Mouse (Mus musculus): ENCODE results near the gene Mthfd1l. TPM values are rescaled to one million over a fixed set of nuclear protein-coding genes. Genes with fewer than 3 reads are reported as not detected.
A peak's percentile ranks its signal among the peaks of the same experiment; 100 is the strongest.

The Mthfd1l gene
- polyA plus RNA-seq, 1 experiment, result 0.77 TPM

DNA sequence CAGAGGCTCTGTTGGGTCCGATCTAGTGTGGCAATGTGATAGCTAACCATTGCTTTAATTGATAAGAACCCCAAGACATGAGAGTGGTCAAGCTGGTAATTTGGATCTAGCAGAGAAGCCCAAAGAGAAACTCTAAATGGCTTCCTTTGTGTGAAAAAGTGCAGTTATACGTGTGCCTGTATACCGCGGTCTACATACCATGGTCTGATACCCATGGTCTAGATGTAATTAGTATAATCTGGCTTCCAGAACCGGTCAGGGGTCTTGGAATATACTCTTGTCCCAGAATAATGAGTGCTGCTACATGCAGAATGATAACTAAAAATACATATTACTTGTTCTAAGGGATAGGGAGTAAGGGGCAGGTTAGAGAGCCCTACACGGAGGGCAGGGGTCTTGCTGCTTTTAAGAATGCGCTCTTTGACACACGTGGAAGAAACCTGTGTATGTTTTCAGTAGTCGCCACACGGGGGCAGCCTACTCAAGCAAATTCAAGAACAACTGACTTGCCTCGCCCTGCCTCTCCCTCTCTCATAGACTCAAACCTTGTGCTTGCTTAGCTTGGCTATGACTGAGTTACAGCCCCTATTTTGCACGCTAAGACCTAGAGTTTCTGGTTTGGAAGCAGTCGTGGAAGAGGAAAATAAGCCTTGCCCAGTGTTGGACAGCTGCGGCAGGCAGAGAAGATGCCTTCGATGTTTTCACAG, 23.4 kb downstream of the Mthfd1l start:
- peak; percentile 67 for DNase-seq
- Histone ChIP-seq H3K4me3 (ENCODE audit: insufficient read depth, low read depth, low read length) (no peak overlapping the region), H3K4me1 (ENCODE audit: control insufficient read depth, insufficient read depth, low read length) (no peaks in the 10 kb centered on the region), H3K27ac (ENCODE audit: insufficient read depth, low read depth, low read length) (no peak overlapping the region), H3K36me3 (ENCODE audit: control insufficient read depth, insufficient read depth, low read length) (no peaks in the 10 kb centered on the region), H3K27me3 (replicated peaks; ENCODE audit: control insufficient read depth, insufficient read depth, low read length) (no peaks in the 10 kb centered on the region)
- TF ChIP-seq CTCF (conservative IDR thresholded peaks at IDR 0.05; ENCODE audit: insufficient read depth, insufficient read length, low read depth, low read length) (peak; percentile 85), POLR2A (IDR thresholded peaks at IDR 0.05; ENCODE audit: low read depth, low read length) (no peak)
- 36% methylated on average over 15 of the region's 15 CpGs for WGBS

DNA sequence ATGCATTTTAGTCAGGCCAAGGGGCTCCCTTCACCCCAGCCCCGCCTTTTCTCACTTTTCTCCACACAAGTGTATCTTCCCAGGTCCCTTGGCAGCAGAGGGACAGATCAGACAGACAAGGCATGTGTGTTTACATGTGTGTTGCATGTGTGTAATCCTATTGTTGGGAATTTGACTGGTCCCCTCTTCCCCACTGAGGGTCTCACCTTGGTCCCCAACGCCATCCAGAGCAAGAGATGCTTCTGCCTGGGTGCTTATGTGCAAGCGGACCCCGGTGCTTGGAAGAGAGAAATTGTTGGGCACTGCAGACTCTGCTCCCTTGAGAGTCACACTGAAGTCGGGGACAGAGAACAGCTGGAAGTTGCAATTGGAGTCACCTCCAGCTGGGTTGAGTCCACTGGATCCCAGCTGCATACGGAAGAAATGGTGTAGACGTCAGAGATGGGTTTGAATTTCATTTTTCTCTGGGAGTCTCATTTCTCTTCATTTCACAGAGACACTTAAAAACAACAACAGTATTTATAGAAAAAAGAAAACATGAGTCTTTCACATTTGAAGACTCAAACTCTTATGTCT, 25.0 kb downstream of the Mthfd1l start:
- no peaks in the 10 kb centered on the region for H3K4me1 ChIP-seq (ENCODE audit: control insufficient read depth, insufficient read depth, low read length)
- H3K4me3 ChIP-seq (ENCODE audit: insufficient read depth, low read depth, low read length), result no peak overlapping the region
- no peaks in the 10 kb centered on the region for H3K27me3 ChIP-seq (replicated peaks; ENCODE audit: control insufficient read depth, insufficient read depth, low read length)
- TF ChIP-seq CTCF (conservative IDR thresholded peaks at IDR 0.05; ENCODE audit: insufficient read depth, insufficient read length, low read depth, low read length) (no peak), POLR2A (IDR thresholded peaks at IDR 0.05; ENCODE audit: low read depth, low read length) (no peak)
- no peaks in the 10 kb centered on the region for H3K36me3 ChIP-seq (ENCODE audit: control insufficient read depth, insufficient read depth, low read length)
- H3K27ac ChIP-seq (ENCODE audit: insufficient read depth, low read depth, low read length), result no peak overlapping the region
- 85% methylated on average over 7 of the region's 7 CpGs for WGBS
- no peak for DNase-seq

DNA sequence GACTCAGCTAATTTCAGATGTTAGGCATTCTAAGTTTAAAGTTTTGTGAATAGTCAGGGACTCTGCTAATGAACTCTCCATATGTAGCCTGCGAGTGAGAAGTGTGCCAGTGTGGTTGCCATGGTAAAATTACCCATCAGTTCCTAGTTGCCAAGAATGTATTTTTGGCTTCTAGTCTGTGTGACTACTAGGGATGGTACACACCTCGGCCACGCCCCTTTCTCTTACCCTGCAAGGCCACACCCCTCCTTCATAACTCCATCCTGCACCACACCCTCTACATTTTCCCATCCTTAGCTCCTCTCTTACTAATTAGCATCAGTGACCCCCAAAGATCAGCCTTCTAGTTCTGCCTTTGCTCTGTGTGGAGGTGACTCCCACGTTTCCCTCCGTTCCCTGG, 29.8 kb downstream of the Mthfd1l start:
- Histone ChIP-seq H3K4me3 (ENCODE audit: insufficient read depth, low read depth, low read length) (no peak overlapping the region), H3K36me3 (ENCODE audit: control insufficient read depth, insufficient read depth, low read length) (no peaks in the 10 kb centered on the region), H3K27me3 (replicated peaks; ENCODE audit: control insufficient read depth, insufficient read depth, low read length) (no peaks in the 10 kb centered on the region), H3K27ac (ENCODE audit: insufficient read depth, low read depth, low read length) (no peak overlapping the region), H3K4me1 (ENCODE audit: control insufficient read depth, insufficient read depth, low read length) (no peaks in the 10 kb centered on the region)
- 86% methylated on average over 5 of the region's 5 CpGs for WGBS
- TF ChIP-seq POLR2A (IDR thresholded peaks at IDR 0.05; ENCODE audit: low read depth, low read length), result no peak
- TF ChIP-seq CTCF (conservative IDR thresholded peaks at IDR 0.05; ENCODE audit: insufficient read depth, insufficient read length, low read depth, low read length), result no peak
- DNase-seq, result no peak

DNA sequence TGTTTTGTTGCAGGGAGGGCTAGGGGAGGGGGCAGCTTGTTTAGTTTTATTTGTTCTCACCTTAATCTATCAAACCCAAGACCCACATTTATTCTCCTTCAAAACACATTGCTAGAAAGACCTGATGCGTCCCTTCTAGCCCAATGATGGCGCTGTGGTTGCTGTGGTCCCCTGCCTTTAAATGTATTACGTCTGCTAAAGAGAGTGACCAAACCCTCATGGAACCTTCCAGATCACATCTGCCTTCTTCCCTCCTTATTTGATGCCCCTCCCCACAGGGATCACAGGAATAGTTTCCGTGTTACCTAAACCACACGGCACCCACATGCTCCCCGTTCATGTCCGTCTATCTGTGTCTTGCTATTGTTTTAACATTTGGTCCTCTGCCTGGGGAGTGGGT, 32.3 kb downstream of the Mthfd1l start:
- Histone ChIP-seq H3K36me3 (ENCODE audit: control insufficient read depth, insufficient read depth, low read length) (no peaks in the 10 kb centered on the region), H3K27me3 (replicated peaks; ENCODE audit: control insufficient read depth, insufficient read depth, low read length) (no peaks in the 10 kb centered on the region), H3K4me1 (ENCODE audit: control insufficient read depth, insufficient read depth, low read length) (no peaks in the 10 kb centered on the region), H3K4me3 (ENCODE audit: insufficient read depth, low read depth, low read length) (no peak overlapping the region), H3K27ac (ENCODE audit: insufficient read depth, low read depth, low read length) (no peak overlapping the region)
- TF ChIP-seq POLR2A (IDR thresholded peaks at IDR 0.05; ENCODE audit: low read depth, low read length), result no peak
- no peak for TF ChIP-seq CTCF (conservative IDR thresholded peaks at IDR 0.05; ENCODE audit: insufficient read depth, insufficient read length, low read depth, low read length)
- WGBS, result 72% methylated on average over 7 of the region's 7 CpGs
- DNase-seq, result no peak

DNA sequence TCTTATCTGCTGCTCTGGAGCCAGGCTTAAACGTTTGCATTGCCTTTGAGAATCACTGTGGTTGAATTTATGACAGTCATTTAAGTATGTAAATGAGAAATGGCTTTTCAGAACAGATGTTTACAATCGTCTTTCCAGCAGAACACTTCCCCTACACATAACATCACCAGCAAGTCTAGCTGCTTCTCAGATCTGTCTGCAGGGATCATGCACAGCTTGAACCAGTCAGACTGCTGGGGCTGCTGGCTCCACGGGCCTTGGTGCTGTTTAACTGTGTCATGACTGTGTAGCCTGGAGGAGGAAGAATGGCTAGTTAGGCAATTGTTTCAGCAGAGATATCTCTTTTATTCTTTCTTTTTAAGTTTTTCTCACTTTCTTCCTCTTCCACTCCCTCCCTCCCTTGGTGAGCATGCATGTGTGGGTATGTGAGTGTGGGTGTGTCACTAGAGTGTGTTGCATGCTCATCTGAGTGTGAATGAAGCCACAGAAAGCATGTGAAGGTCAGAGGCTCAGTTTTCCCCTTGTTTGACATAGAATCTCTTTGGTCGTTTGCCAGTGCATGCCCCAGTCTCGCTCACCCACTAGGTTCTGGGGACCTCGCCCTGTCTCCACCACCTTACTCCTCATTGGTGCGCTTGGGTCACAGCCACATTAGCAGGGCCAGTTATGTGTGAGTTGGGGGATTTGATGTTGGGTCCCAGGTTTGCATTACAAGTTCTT, 33.5 kb downstream of the Mthfd1l start:
- WGBS, result 52% methylated on average over 7 of the region's 7 CpGs
- H3K27me3 ChIP-seq (replicated peaks; ENCODE audit: control insufficient read depth, insufficient read depth, low read length), result no peaks in the 10 kb centered on the region
- no peak overlapping the region for H3K4me3 ChIP-seq (ENCODE audit: insufficient read depth, low read depth, low read length)
- DNase-seq, result no peak
- TF ChIP-seq POLR2A (IDR thresholded peaks at IDR 0.05; ENCODE audit: low read depth, low read length) (no peak), CTCF (conservative IDR thresholded peaks at IDR 0.05; ENCODE audit: insufficient read depth, insufficient read length, low read depth, low read length) (no peak)
- no peaks in the 10 kb centered on the region for H3K36me3 ChIP-seq (ENCODE audit: control insufficient read depth, insufficient read depth, low read length)
- H3K27ac ChIP-seq (ENCODE audit: insufficient read depth, low read depth, low read length), result no peak overlapping the region
- H3K4me1 ChIP-seq (ENCODE audit: control insufficient read depth, insufficient read depth, low read length), result no peaks in the 10 kb centered on the region

DNA sequence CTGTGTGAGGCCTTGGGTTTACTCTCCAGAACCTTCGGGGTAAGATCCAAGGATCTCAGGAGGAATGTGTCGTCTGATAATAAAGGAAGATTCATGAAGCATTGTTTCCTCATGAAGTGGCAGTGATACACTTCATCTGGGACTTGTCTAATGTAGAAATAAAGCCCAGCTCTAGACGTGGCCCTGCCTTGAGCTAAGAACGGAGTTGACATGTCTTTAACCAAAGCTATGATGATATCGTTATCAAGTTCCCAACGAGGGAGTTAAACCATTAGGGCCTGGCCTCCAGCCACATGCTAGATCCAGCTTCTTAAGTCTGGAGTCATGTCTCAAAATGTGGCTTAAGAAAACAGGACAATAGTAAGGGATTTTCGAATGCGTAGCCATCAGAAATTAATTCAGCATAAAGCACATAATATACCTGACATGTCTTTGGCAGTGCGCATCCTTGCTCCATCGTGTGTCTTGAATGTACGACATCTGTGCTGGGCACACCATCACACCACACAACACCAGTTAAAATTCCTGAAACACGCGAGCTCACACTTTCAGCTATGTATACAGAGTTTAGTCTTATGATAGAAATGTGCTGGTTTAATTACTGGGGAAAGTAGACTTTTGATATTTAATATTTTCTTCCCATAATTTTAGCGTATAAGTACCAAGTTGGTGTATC, 49.8 kb downstream of the Mthfd1l start:
- DNase-seq, result no peak
- 84% methylated on average over 14 of the region's 14 CpGs for WGBS

More for the DNA sequence above, 49.8 kb downstream of the Mthfd1l start:
- H3K27ac ChIP-seq (ENCODE audit: insufficient read depth, low read depth, low read length), result no peak overlapping the region
- no peaks in the 10 kb centered on the region for H3K27me3 ChIP-seq (replicated peaks; ENCODE audit: control insufficient read depth, insufficient read depth, low read length)
- no peak overlapping the region for H3K4me3 ChIP-seq (ENCODE audit: insufficient read depth, low read depth, low read length)
- no peaks in the 10 kb centered on the region for H3K4me1 ChIP-seq (ENCODE audit: control insufficient read depth, insufficient read depth, low read length)
- TF ChIP-seq CTCF (conservative IDR thresholded peaks at IDR 0.05; ENCODE audit: insufficient read depth, insufficient read length, low read depth, low read length), result no peak
- no peak for TF ChIP-seq POLR2A (IDR thresholded peaks at IDR 0.05; ENCODE audit: low read depth, low read length)
- no peaks in the 10 kb centered on the region for H3K36me3 ChIP-seq (ENCODE audit: control insufficient read depth, insufficient read depth, low read length)

Data from kidney, adult 2 months (tissue).